Mouse (Mus musculus): ENCODE data around the gene Tor1a.

DNA sequence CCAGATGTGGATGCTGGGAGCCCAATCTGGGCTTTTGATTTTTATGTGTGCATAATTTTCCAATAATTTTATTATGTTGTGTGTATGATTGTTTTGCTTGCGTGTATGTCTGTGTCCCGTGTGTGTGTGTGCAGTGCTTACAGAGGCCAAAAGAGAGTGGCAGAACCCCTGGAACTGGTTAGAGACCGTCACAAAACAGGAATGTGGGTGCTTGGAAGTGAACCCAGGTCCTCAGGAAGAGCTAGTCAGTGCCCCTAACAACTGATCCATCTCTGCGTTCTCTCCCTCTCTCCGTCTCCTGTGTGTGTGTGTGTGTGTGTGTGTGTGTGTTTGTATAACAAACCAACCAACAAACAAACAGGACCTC is 15.3 kb downstream of the Tor1a start:
- no peak for TF ChIP-seq CTCF (IDR thresholded peaks at IDR 0.05; ENCODE audit: low read depth)
- no peak for TF ChIP-seq EP300 (IDR thresholded peaks at IDR 0.05; ENCODE audit: low read depth)
